ENCODE assay signal across 8 mouse cellular contexts in the genomic region with DNA sequence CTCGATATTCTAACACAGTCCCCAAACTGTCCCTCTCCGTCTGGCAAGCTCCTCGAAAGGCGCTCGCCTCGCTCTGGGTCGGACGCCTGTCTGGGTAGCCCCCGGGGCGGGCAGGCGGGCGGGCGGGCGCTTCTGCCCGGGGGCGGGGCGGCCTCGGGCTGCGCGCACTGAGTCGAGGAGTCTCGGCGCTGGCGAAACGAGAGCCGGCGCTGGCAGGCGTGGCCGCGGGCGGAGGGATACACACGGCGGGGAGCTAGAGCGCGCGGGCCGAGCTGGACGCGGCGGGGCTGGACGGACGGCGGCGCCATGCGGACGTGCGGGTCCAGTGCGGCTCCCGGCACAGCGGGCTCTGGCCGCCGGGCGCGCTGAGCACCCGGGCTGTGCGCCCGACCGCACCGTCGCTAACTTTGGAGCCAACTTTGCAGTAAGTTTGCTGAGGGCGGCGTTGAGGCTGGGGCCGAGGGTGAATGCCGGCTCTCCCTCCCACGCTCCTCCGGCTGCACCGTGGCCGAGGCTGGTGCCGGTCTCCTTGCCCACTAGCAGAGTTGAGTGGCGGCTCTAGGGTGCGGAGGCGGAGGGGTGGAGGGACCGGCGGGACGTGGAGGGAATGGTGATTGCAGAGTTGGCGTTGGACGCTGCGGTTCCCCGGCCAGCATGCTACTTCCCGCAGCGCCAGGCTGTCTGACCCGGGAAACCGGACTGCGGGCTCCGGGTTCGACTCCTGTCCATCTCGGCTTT. TPM values are rescaled to one million over a fixed set of nuclear protein-coding genes. Genes with fewer than 3 reads are reported as not detected.
A peak's percentile ranks its signal among the peaks of the same experiment; 100 is the strongest.
DNase-seq lines count a peak whose midpoint lies in the region; TF ChIP-seq lines count a peak whose summit lies in the region.

No protein-coding gene starts in this region.

- peaks cover 4% of the 10 kb centered on the region; the same call in 1 of the 2 replicates for H3K27me3 ChIP-seq in hindbrain, embryonic 10.5 days (ENCODE audit: insufficient read depth, poor library complexity, severe bottlenecking)

- TF ChIP-seq CTCF in olfactory bulb, adult 2 months (IDR thresholded peaks at IDR 0.05; ENCODE audit: insufficient read depth, low read depth, low read length) = no peak

- TF ChIP-seq POLR2A in olfactory bulb, adult 2 months (IDR thresholded peaks at IDR 0.05; ENCODE audit: insufficient read depth, low read depth, low read length) = 0 out of 2 replicates have a peak, but pooled peaks have one; percentile 1

- peak overlapping the region; percentile 80 for H3K4me3 ChIP-seq in hindbrain, embryonic 10.5 days
- peak overlapping the region; percentile 80 for H3K4me3 ChIP-seq in olfactory bulb, adult 2 months (ENCODE audit: insufficient read depth, low read depth, low read length)

- WGBS in hindbrain, embryonic 10.5 days = under 1% methylated on average over 87 of the region's 87 CpGs
- under 1% methylated on average over 87 of the region's 87 CpGs for WGBS in olfactory bulb, adult 2 months

- peak; percentile 98 for DNase-seq in Muller cell, postnatal 12 days (ENCODE audit: inconsistent ontology term)
- peak; percentile 92 for DNase-seq in cerebellum, adult 9-11 months
- DNase-seq in frontal cortex, postnatal 14 days (ENCODE audit: low spot score in 2 of 2) = peak; percentile 79 to 82
- DNase-seq in hindbrain, embryonic 10.5 days (ENCODE audit: low spot score) = peak; percentile 93
- DNase-seq in layer of hippocampus, adult 9-10 months (ENCODE audit: low spot score) = peak; percentile 74
- peak; percentile 91 to 92 for DNase-seq in lung, adult 18-20 months
- peak; percentile 8 to 19 for DNase-seq in thymus, postnatal 36 days

- peaks cover 31% of the 10 kb centered on the region for H3K4me1 ChIP-seq in hindbrain, embryonic 10.5 days (replicated peaks)
- peaks cover 13% of the 10 kb centered on the region for H3K4me1 ChIP-seq in olfactory bulb, adult 2 months (ENCODE audit: control insufficient read depth, insufficient read depth, low read length)

- peak overlapping the region; percentile 96 for H3K27ac ChIP-seq in hindbrain, embryonic 10.5 days
- no peak overlapping the region for H3K27ac ChIP-seq in olfactory bulb, adult 2 months (ENCODE audit: insufficient read depth, low read depth, low read length)

- peaks cover 17% of the 10 kb centered on the region for H3K36me3 ChIP-seq in hindbrain, embryonic 10.5 days

- no peaks in the 10 kb centered on the region for H3K9me3 ChIP-seq in hindbrain, embryonic 10.5 days

RNA-seq across cellular contexts. Expression of gene Fat1, which starts 2.8 kb away (rescaled TPM):
- 12.5 and 15.7 TPM in 2 replicates for polyA plus RNA-seq in hindbrain, embryonic 10.5 days (2016; fragmentation: Nextera tagmentation; extraction: Ambion mirVana)
- polyA plus RNA-seq in olfactory bulb, adult 2 months (2012; ENCODE audit: insufficient read depth, insufficient read length, low replicate concordance, missing spikeins) = 137 TPM in 1 of 2 replicates, not detected in the other

Comparison
In these comparisons a context has a peak if more than half of its experiments do, and no peak if none do; other contexts are left out.
1. DNase-seq: peak in every context shown above with its lines; median percentile 98 in Muller cell, postnatal 12 days; 93 in hindbrain, embryonic 10.5 days; 92 in cerebellum, adult 9-11 months; 92 in lung, adult 18-20 months; 80 in frontal cortex, postnatal 14 days; 74 in layer of hippocampus, adult 9-10 months; 14 in thymus, postnatal 36 days.